Mouse (Mus musculus) fibroblast of lung, adult 2 months (primary cell): ENCODE measurements around the gene Olah.
"Not testable (repeated sequence)": the region's sequence is repeated elsewhere in the genome, so short reads cannot be mapped to it uniquely, and the experiment has no call there.

Experiments used
- DNase-seq: peaks from one replicate; pipeline ENCODE4 v3.0.0-alpha.2; 2011; ENCODE audit warnings: low read depth

Gene Olah

GRCm38 (mm10) chr2:3397110-3397509 is at the start of gene Olah:
TSS of gene Olah (minus strand) at chr2:3397210.
- not testable (repeated sequence) for DNase-seq

- no peak for DNase-seq
Observed at GRCm38 (mm10) chr2:3445984-3446383, 49.0 kb upstream of the Olah start.

- no peak for DNase-seq
Observed at GRCm38 (mm10) chr2:3444206-3444605, 47.2 kb upstream of the Olah start.

- no peak for DNase-seq
Observed at GRCm38 (mm10) chr2:3437956-3438355, 40.9 kb upstream of the Olah start.

GRCm38 (mm10) chr2:3435369-3436061 is 38.5 kb upstream of the Olah start:
- no peak for DNase-seq

- DNase-seq, result no peak
Observed at GRCm38 (mm10) chr2:3430956-3431355, 33.9 kb upstream of the Olah start.

- DNase-seq, result no peak
Observed at GRCm38 (mm10) chr2:3424579-3424910, 27.5 kb upstream of the Olah start.

GRCm38 (mm10) chr2:3423841-3424578 is 27.0 kb upstream of the Olah start, which contains the start of gene Dclre1c:
TSS of gene Dclre1c (plus strand) at chr2:3424131.
- peak; percentile 86 for DNase-seq

GRCm38 (mm10) chr2:3422548-3422947 is 25.5 kb upstream of the Olah start, which contains the start of gene Meig1:
TSS of gene Meig1 (minus strand) at chr2:3422648.
- no peak for DNase-seq

GRCm38 (mm10) chr2:3420157-3420556 is 23.1 kb upstream of the Olah start:
- no peak for DNase-seq

GRCm38 (mm10) chr2:3418883-3419431 is 21.9 kb upstream of the Olah start:
- DNase-seq, result peak; percentile 76

- no peak for DNase-seq
Observed at GRCm38 (mm10) chr2:3415676-3416075, 18.7 kb upstream of the Olah start.

GRCm38 (mm10) chr2:3414241-3414640 is 17.2 kb upstream of the Olah start:
- no peak for DNase-seq

- no peak for DNase-seq
Observed at GRCm38 (mm10) chr2:3407756-3408155, 10.7 kb upstream of the Olah start.

- no peak for DNase-seq
Observed at GRCm38 (mm10) chr2:3405981-3406380, 9.0 kb upstream of the Olah start.

GRCm38 (mm10) chr2:3391945-3392344 is 5.1 kb downstream of the Olah start:
- no peak for DNase-seq

GRCm38 (mm10) chr2:3387105-3387860 is 9.7 kb downstream of the Olah start:
- DNase-seq, result no peak

GRCm38 (mm10) chr2:3365127-3365526 is 31.9 kb downstream of the Olah start:
- DNase-seq, result no peak

GRCm38 (mm10) chr2:3361067-3361466 is 35.9 kb downstream of the Olah start:
- DNase-seq, result no peak

- DNase-seq, result no peak
Observed at GRCm38 (mm10) chr2:3357887-3358286, 39.1 kb downstream of the Olah start.

GRCm38 (mm10) chr2:3356311-3356710 is 40.7 kb downstream of the Olah start:
- DNase-seq, result no peak

- DNase-seq, result no peak
Observed at GRCm38 (mm10) chr2:3355793-3356192, 41.2 kb downstream of the Olah start.

- DNase-seq, result no peak
Observed at GRCm38 (mm10) chr2:3353160-3353559, 43.9 kb downstream of the Olah start.
